Mouse (Mus musculus) central nervous system, embryonic 11.5 days (tissue): ENCODE data around the gene Fdps. TPM values are rescaled to one million over a fixed set of nuclear protein-coding genes. Genes with fewer than 3 reads are reported as not detected.

ENCODE experiments used
- polyA plus RNA-seq: library from polyadenylated mRNA; depleted of rRNA; stranded (reverse); fragments of >200 nt; gene quantifications from 2 replicates; pipeline ENCODE4 v1.2.3, GENCODE M21; 2012; rRNA removed

Gene Fdps
- polyA plus RNA-seq: 185 and 198 TPM in 2 replicates

DNA sequence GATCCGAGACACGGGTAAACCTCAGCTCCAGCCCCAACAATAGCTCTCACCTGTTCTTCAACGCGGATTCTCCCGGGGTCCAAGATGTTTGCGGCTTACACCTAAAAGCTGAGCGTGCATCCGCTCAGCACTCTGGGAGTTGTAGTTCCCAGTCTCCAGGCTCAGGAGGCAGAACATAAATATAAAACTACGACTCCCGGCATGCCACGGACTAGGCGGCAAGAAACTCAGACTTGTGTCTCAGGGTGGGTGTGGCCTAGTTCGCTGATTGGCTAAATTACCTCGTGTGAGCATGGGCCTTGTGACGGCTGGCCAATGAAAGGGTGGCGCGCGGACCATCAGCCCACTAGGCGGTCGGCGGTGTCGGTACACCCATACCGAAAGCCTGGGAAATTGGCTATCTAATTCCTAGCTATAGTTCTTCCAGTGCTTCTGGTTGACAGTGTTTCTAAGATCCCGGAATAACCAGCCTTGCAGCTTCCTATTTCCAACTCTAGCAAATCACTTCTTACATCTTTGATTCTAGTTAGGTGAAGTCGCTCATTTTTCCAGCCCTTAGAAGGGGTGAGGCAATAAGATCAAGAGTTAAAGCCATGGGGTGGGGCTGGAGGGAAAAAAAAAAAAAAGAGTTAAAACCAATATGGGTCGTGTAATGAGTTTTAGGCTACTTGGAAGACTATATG is at the start of gene Fdps:
Fdps (minus strand) TSS at position 148 of the 683 bp plus-strand sequence.

DNA sequence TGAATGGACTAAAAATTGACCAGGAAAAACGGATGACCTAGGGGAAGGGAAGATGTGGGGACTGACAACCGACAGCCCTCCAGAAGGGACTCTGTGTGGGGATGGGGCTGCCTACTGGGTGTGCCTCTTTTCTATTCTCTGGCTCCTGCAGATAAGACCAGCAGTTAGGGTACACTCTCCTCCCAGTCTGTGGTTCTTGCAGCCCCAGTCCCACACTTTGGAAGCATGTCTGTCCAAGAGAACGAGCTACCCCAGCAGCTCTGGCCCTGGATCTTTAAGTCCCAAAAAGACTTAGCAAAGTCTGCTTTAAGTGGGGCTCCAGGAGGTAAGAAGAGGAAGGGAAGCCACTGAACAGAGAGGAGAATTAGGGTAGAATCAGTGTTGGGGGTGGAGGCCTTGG is 34.2 kb upstream of the Fdps start, which contains the start of gene Pklr:
Pklr (plus strand) TSS at position 185 of the 400 bp plus-strand sequence.

DNA sequence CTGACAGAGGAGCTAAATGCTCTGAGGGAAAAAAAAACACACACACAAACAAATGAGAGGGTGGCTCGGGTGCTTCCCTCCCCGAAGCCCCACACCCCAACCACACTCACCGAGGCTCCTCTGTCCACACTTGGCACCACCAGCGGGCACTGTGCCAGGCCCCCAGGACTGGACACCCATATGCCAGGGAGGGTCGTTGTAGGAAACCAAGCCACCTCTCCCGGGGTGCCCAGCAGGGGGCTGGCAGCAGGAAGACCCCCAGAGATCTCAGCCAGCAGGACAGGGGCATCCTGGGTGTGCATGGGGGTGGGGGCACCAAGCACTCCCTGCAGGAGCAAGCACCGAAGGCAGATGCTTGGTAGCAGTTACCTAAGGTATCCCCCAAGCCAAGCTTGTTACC is 948 bp downstream of the Fdps start, which contains the start of gene Gm43738:
Gm43738 (minus strand) TSS at position 289 of the 400 bp plus-strand sequence.

DNA sequence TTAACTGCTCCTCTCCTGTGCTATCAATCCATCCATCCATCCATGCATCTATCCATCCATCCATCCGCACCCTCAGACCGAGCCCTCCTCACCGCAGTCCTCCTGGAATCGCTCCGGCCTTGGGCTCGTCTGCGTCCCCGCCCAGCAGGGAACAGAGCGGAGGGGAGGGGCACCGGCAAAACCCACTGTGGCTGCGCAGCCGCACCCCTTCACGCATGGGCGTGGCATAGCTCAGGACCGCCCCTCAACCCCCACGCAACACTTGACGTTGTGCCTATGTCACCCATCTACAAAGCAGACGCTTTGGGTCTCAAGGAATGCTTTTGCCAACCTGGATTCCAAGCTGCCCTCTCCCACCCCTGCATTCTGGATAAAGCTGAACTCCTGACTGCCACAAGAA is 8.6 kb downstream of the Fdps start, which contains the start of gene Rusc1:
Rusc1 (minus strand) TSS at position 137 of the 400 bp plus-strand sequence.

Other genes with a start within 250 kb of the Fdps start
- gene Msto1, start 188.0 kb downstream of the Fdps start, polyA plus RNA-seq: 36.6 and 45.7 TPM in 2 replicates
- 16.6 and 20.0 TPM in 2 replicates for gene Ash1l, start 151.3 kb downstream of the Fdps start, polyA plus RNA-seq
- 110 and 160 TPM in 2 replicates for gene Dap3, start 150.8 kb downstream of the Fdps start, polyA plus RNA-seq
- 29.7 and 37.9 TPM in 2 replicates for gene Rusc1, start 8.6 kb downstream of the Fdps start, polyA plus RNA-seq
- not detected in 2 replicates for gene Gm43738, start 860 bp downstream of the Fdps start, polyA plus RNA-seq
- gene Pklr, start 34.2 kb upstream of the Fdps start, polyA plus RNA-seq: 9.5 and 14.9 TPM in 2 replicates
- 10.2 and 12.0 TPM in 2 replicates for gene Hcn3, start 58.2 kb upstream of the Fdps start, polyA plus RNA-seq
- 106 and 144 TPM in 2 replicates for gene Clk2, start 62.8 kb upstream of the Fdps start, polyA plus RNA-seq
- 81.7 and 94.0 TPM in 2 replicates for gene Scamp3, start 75.5 kb upstream of the Fdps start, polyA plus RNA-seq
- gene Fam189b, start 81.2 kb upstream of the Fdps start, polyA plus RNA-seq: 45.5 and 48.4 TPM in 2 replicates
- gene Gba, start 101.0 kb upstream of the Fdps start, polyA plus RNA-seq: 25.4 and 39.8 TPM in 2 replicates
- 106 TPM in 2 replicates for gene Thbs3, start 113.2 kb upstream of the Fdps start, polyA plus RNA-seq
- gene Mtx1, start 125.1 kb upstream of the Fdps start, polyA plus RNA-seq: 176 and 193 TPM in 2 replicates
- gene Muc1, start 127.1 kb upstream of the Fdps start, polyA plus RNA-seq: 11.6 and 12.3 TPM in 2 replicates
- gene Krtcap2, start 144.0 kb upstream of the Fdps start, polyA plus RNA-seq: 90.0 and 92.9 TPM in 2 replicates
- gene Trim46, start 144.3 kb upstream of the Fdps start, polyA plus RNA-seq: 20.5 and 22.4 TPM in 2 replicates
- gene Dpm3, start 157.4 kb upstream of the Fdps start, polyA plus RNA-seq: 141 and 150 TPM in 2 replicates
- 29.1 and 51.5 TPM in 2 replicates for gene Slc50a1, start 168.6 kb upstream of the Fdps start, polyA plus RNA-seq
- 8.9 and 20.0 TPM in 2 replicates for gene Efna1, start 179.2 kb upstream of the Fdps start, polyA plus RNA-seq
- 5.5 and 18.9 TPM in 2 replicates for gene Efna3, start 221.0 kb upstream of the Fdps start, polyA plus RNA-seq
- gene Efna4, start 236.1 kb upstream of the Fdps start, polyA plus RNA-seq: 32.7 and 40.6 TPM in 2 replicates
- gene Adam15, start 248.0 kb upstream of the Fdps start, polyA plus RNA-seq: 32.0 and 36.4 TPM in 2 replicates